Mouse (Mus musculus) central nervous system, embryonic 18 days (tissue): Measurements from ENCODE around the gene 4930544G11Rik. TPM values are rescaled to one million over a fixed set of nuclear protein-coding genes. Genes with fewer than 3 reads are reported as not detected.

ENCODE experiments used
- polyA plus RNA-seq: library from polyadenylated mRNA; depleted of rRNA; stranded (reverse); fragments of >200 nt; gene quantifications from 2 replicates; pipeline ENCODE4 v1.2.3, GENCODE M21; 2012; rRNA removed

The 4930544G11Rik gene
- not detected in 2 replicates for polyA plus RNA-seq

GRCm38 (mm10) chr6:65952309-65952708 is at the start of gene 4930544G11Rik:
TSS of gene 4930544G11Rik (plus strand) at chr6:65952609.

Other genes starting within 250 kb of the 4930544G11Rik start
- gene Prdm5, start 173.6 kb upstream of the 4930544G11Rik start, polyA plus RNA-seq: 5.0 and 6.5 TPM in 2 replicates